Mouse (Mus musculus): ENCODE measurements around the gene Tpcn2.
A peak's percentile ranks its signal among the peaks of the same experiment; 100 is the strongest.

Tpcn2 gene

GRCm38 (mm10) chr7:145283487-145284187 lies at the start of gene Tpcn2:
Tpcn2 (minus strand) TSS chr7:145284011.
- DNase-seq (ENCODE audit: low spot score), result peak; percentile 78

- DNase-seq (ENCODE audit: low spot score), result no peak
Observed at GRCm38 (mm10) chr7:145332376-145333041, 48.7 kb upstream of the Tpcn2 start.

- DNase-seq (ENCODE audit: low spot score), result no peak
Observed at GRCm38 (mm10) chr7:145330641-145331040, 46.8 kb upstream of the Tpcn2 start.

GRCm38 (mm10) chr7:145329982-145330381 lies 46.2 kb upstream of the Tpcn2 start:
- DNase-seq (ENCODE audit: low spot score), result no peak

GRCm38 (mm10) chr7:145325697-145326096 lies 41.9 kb upstream of the Tpcn2 start:
- no peak for DNase-seq (ENCODE audit: low spot score)

- no peak for DNase-seq (ENCODE audit: low spot score)
Observed at GRCm38 (mm10) chr7:145323607-145324006, 39.8 kb upstream of the Tpcn2 start.

- peak; percentile 23 for DNase-seq (ENCODE audit: low spot score)
Observed at GRCm38 (mm10) chr7:145319481-145319880, 35.7 kb upstream of the Tpcn2 start.

GRCm38 (mm10) chr7:145317522-145317921 lies 33.7 kb upstream of the Tpcn2 start:
- no peak for DNase-seq (ENCODE audit: low spot score)

- DNase-seq (ENCODE audit: low spot score), result no peak
Observed at GRCm38 (mm10) chr7:145314785-145315411, 31.1 kb upstream of the Tpcn2 start, which contains the start of gene Mrgprd. Mrgprd (plus strand) TSS chr7:145314835.

- DNase-seq (ENCODE audit: low spot score), result no peak
Observed at GRCm38 (mm10) chr7:145312137-145312536, 28.3 kb upstream of the Tpcn2 start.

GRCm38 (mm10) chr7:145310526-145310925 lies 26.7 kb upstream of the Tpcn2 start:
- DNase-seq (ENCODE audit: low spot score), result no peak

GRCm38 (mm10) chr7:145309877-145310276 lies 26.1 kb upstream of the Tpcn2 start:
- DNase-seq (ENCODE audit: low spot score), result no peak

GRCm38 (mm10) chr7:145308866-145309265 lies 25.1 kb upstream of the Tpcn2 start:
- DNase-seq (ENCODE audit: low spot score), result no peak

- no peak for DNase-seq (ENCODE audit: low spot score)
Observed at GRCm38 (mm10) chr7:145308061-145308675, 24.4 kb upstream of the Tpcn2 start.

GRCm38 (mm10) chr7:145307636-145308035 lies 23.8 kb upstream of the Tpcn2 start:
- no peak for DNase-seq (ENCODE audit: low spot score)

- DNase-seq (ENCODE audit: low spot score), result no peak
Observed at GRCm38 (mm10) chr7:145304153-145304552, 20.3 kb upstream of the Tpcn2 start.

- no peak for DNase-seq (ENCODE audit: low spot score)
Observed at GRCm38 (mm10) chr7:145302488-145303285, 18.9 kb upstream of the Tpcn2 start.

- no peak for DNase-seq (ENCODE audit: low spot score)
Observed at GRCm38 (mm10) chr7:145301341-145302005, 17.7 kb upstream of the Tpcn2 start.

- no peak for DNase-seq (ENCODE audit: low spot score)
Observed at GRCm38 (mm10) chr7:145301008-145301340, 17.2 kb upstream of the Tpcn2 start.

GRCm38 (mm10) chr7:145300321-145301007 lies 16.7 kb upstream of the Tpcn2 start, which contains the start of gene Mrgprf:
Mrgprf (plus strand) TSS chr7:145300828.
- no peak for DNase-seq (ENCODE audit: low spot score)

Data from left cerebral cortex, adult 11 months (tissue).